Mouse (Mus musculus): Measurements from ENCODE around the gene Sfrp4.

DNA sequence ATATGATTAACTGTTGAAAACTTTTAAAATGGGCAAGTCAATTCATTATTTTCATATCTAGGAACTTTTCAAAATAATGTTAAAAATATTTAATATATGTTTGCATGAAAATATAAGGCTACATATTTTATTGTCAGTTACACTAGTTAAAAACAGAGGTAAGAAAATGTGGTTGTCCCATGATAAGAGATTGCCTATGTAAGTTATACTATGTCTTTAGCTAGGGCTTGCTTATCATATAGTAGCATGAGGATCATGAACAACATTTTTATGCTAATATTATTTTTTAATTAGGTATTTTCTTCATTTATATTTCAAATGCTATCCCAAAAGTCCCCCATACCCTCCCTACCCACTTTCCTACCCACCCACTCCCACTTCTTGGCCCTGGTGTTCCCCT, 18.0 kb upstream of the Sfrp4 start:
- TF ChIP-seq POLR2A (IDR thresholded peaks at IDR 0.05; ENCODE audit: low read depth, low read length): no peak
- TF ChIP-seq CTCF (IDR thresholded peaks at IDR 0.05; ENCODE audit: extremely low read depth, insufficient read depth, insufficient read length, insufficient replicate concordance): no peak
